Comparison of ENCODE assay signal across 29 mouse cellular contexts in genomic region chr2:172605642-172606041, GRCm38 (mm10). TPM values are rescaled to one million over a fixed set of nuclear protein-coding genes. Genes with fewer than 3 reads are reported as not detected.
DNase-seq lines count a peak whose midpoint lies in the region; ATAC-seq and TF ChIP-seq lines count a peak whose summit lies in the region.
"Had no signal": no experiment of that assay in that cellular context is flagged by ENCODE, and none has a peak within 500 bp of the region (broad histone marks: within the 10 kb centered on the region; RNA-seq: fewer than 3 reads in every experiment).

No protein-coding gene starts in this region.

- no peak overlapping the region for H3K27ac ChIP-seq in embryonic facial prominence, embryonic 14.5 days (replicated peaks; ENCODE audit: low read depth, low read length)
- H3K27ac ChIP-seq in limb, embryonic 13.5 days = no peak overlapping the region
- H3K27ac ChIP-seq: heart, adult 2 months; heart, embryonic 15.5 days; hindbrain, embryonic 14.5 days; layer of hippocampus, adult 2 months; liver, embryonic 12.5 days; midbrain, embryonic 10.5 days had no signal

- H3K27me3 ChIP-seq in embryonic facial prominence, embryonic 14.5 days (replicated peaks; ENCODE audit: control insufficient read depth, insufficient read depth, low read length) = no peaks in the 10 kb centered on the region
- no peaks in the 10 kb centered on the region for H3K27me3 ChIP-seq in limb, embryonic 13.5 days
- H3K27me3 ChIP-seq: heart, embryonic 15.5 days; liver, embryonic 12.5 days had no signal

- no peak for TF ChIP-seq CTCF in brain, embryonic 14.5 days (IDR thresholded peaks at IDR 0.05; ENCODE audit: borderline replicate concordance, extremely low read depth, insufficient read depth, insufficient read length)

- peak; percentile 32 for DNase-seq in embryo, embryonic 11 days
- no peak for DNase-seq in embryo, embryonic 10.5 days (ENCODE audit: low spot score)
- DNase-seq in brain, embryonic 14.5 days (ENCODE audit: low read depth) = peak; percentile 35
- DNase-seq in embryonic facial prominence, embryonic 14.5 days (ENCODE audit: low spot score) = peak; percentile 60
- DNase-seq in kidney, postnatal 10 days = no peak
- DNase-seq in urinary bladder, postnatal 14 days (ENCODE audit: low spot score) = no peak
- DNase-seq in gastrocnemius, postnatal 36 days = no peak
- DNase-seq: adrenal gland, postnatal 25 days; cerebellum, adult 9-11 months; gastrocnemius, postnatal 10 days; heart, adult 2 months; heart, postnatal 4 days; kidney, adult 18-20 months; kidney, postnatal 14 days; layer of hippocampus, postnatal 36 days; lung, adult 18-20 months; lung, postnatal 10 days; thymus, adult 2 months; thymus, postnatal 4 days had no signal

- WGBS in embryonic facial prominence, embryonic 14.5 days = 24% methylated on average over 7 of the region's 7 CpGs
- WGBS in limb, embryonic 13.5 days = 6% methylated on average over 7 of the region's 7 CpGs

- intact Hi-C loops in gastrocnemius, postnatal 36 days (cut with DNase I) = no loop called here

- H3K4me1 ChIP-seq in embryonic facial prominence, embryonic 14.5 days (ENCODE audit: control insufficient read depth, insufficient read depth, low read length) = no peaks in the 10 kb centered on the region
- peaks cover 8% of the 10 kb centered on the region; the same call in 1 of the 2 replicates for H3K4me1 ChIP-seq in limb, embryonic 13.5 days
- H3K4me1 ChIP-seq: heart, embryonic 15.5 days; liver, embryonic 12.5 days had no signal

- peak; percentile 83; the same call in 1 of the 2 replicates for ATAC-seq in embryonic facial prominence, embryonic 14.5 days (ENCODE audit: low read depth)
- peak; percentile 76 for ATAC-seq in limb, embryonic 13.5 days (ENCODE audit: low FRiP score, low read depth)
- ATAC-seq: forebrain, embryonic 14.5 days; inflammation-experienced regulatory T-cells, adult 6 months; liver, embryonic 12.5 days had no signal

- no peak overlapping the region for H3K4me2 ChIP-seq in embryonic facial prominence, embryonic 14.5 days (ENCODE audit: low read depth, low read length)
- no peak overlapping the region for H3K4me2 ChIP-seq in limb, embryonic 13.5 days (replicated peaks)
- H3K4me2 ChIP-seq: heart, embryonic 15.5 days; hindbrain, embryonic 14.5 days; liver, embryonic 12.5 days had no signal

- no peaks in the 10 kb centered on the region for H3K9me3 ChIP-seq in embryonic facial prominence, embryonic 14.5 days (ENCODE audit: control insufficient read depth, low read length)
- no peaks in the 10 kb centered on the region for H3K9me3 ChIP-seq in limb, embryonic 13.5 days
- H3K9me3 ChIP-seq: heart, embryonic 15.5 days; liver, embryonic 12.5 days; midbrain, embryonic 10.5 days had no signal

- no peak overlapping the region for H3K4me3 ChIP-seq in embryonic facial prominence, embryonic 14.5 days (ENCODE audit: low read depth, low read length)
- H3K4me3 ChIP-seq in limb, embryonic 13.5 days = no peak overlapping the region
- H3K4me3 ChIP-seq: heart, adult 2 months; heart, embryonic 15.5 days; layer of hippocampus, adult 2 months; liver, embryonic 12.5 days; midbrain, embryonic 10.5 days had no signal

- no peaks in the 10 kb centered on the region for H3K36me3 ChIP-seq in embryonic facial prominence, embryonic 14.5 days (ENCODE audit: control insufficient read depth, insufficient read depth, low read length)
- no peaks in the 10 kb centered on the region for H3K36me3 ChIP-seq in limb, embryonic 13.5 days
- H3K36me3 ChIP-seq: heart, embryonic 15.5 days; liver, embryonic 12.5 days; midbrain, embryonic 10.5 days had no signal

- no peak overlapping the region for H3K9ac ChIP-seq in embryonic facial prominence, embryonic 14.5 days (ENCODE audit: low read depth, low read length)
- H3K9ac ChIP-seq in limb, embryonic 13.5 days = no peak overlapping the region
- H3K9ac ChIP-seq: heart, embryonic 15.5 days; hindbrain, embryonic 14.5 days; liver, embryonic 12.5 days had no signal

- TF ChIP-seq POLR2A in brain, embryonic 14.5 days (IDR thresholded peaks at IDR 0.05; ENCODE audit: borderline replicate concordance, extremely low read depth, insufficient read depth, insufficient read length, poor library complexity, severe bottlenecking) = no peak

RNA-seq across cellular contexts. Expression of gene Tfap2c, which starts 56.2 kb away (rescaled TPM):
- polyA plus RNA-seq in brain, embryonic 14.5 days (2012; rRNA removed) = 5.2 and 15.7 TPM in 2 replicates
- polyA plus RNA-seq in embryonic facial prominence, embryonic 14.5 days (2014; fragmentation: Nextera tagmentation; extraction: Ambion mirVana) = 8.9 and 9.8 TPM in 2 replicates
- 4.0 and 4.9 TPM in 2 replicates for polyA plus RNA-seq in limb, embryonic 13.5 days (2015; fragmentation: Nextera tagmentation; extraction: Ambion mirVana)
- not detected for total RNA-seq in gastrocnemius, postnatal 36 days (2021)
- total RNA-seq: adrenal gland, postnatal 25 days; gastrocnemius, postnatal 10 days; heart, adult 2 months; heart, postnatal 4 days; neutrophil, adult 5-6 weeks had no signal
- polyA plus RNA-seq: heart, adult 2 months; inflammation-experienced regulatory T-cells, adult 6 months; liver, embryonic 12.5 days; small intestine, adult 2 months had no signal

Comparison
In these comparisons a context has a peak if more than half of its experiments do, and no peak if none do; other contexts are left out.
1. DNase-seq: peak in embryo, embryonic 11 days (single experiment), brain, embryonic 14.5 days (single experiment) and embryonic facial prominence, embryonic 14.5 days (single experiment); none in embryo, embryonic 10.5 days (single experiment), kidney, postnatal 10 days (single experiment), urinary bladder, postnatal 14 days (single experiment) and gastrocnemius, postnatal 36 days (0 of 2).